Mouse (Mus musculus): ENCODE measurements at regions not wholly inside any gene's neighbourhood (a gene's known extent, or its start where the extent isn't known, plus 50 kb on each side); places are given as distances from the start of the nearest gene placed in this dataset.
"Not testable (repeated sequence)": the region's sequence is repeated elsewhere in the genome, so short reads cannot be mapped to it uniquely, and the experiment has no call there.

DNA sequence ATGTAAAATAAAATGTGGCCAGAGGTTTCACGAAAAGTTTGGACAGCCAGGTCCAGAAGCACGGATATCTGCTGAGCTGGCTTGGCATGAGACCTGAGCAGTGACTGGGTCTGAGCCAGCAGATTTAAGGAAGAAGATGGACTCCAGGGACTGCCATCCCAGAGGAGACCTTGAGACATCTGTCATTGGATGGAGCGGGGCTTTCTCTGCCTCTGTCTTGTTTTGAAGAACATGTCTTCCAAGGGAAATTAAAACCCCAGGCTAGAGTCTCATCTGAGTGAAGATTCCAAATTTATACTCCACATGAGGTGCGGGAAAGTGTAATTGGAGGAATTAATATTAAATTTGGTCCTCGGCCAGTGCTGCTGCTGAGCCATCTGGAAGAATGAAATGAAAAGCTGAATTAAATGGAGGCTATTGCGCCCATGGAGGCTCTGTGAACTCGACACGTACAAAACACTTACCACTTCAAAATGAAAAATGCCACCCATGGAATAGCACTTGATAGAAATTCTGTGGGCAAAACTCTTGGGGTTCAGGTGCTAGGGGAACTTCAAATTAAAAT lies 129.8 kb upstream of the Adcy2 start:
- DNase-seq (ENCODE audit: low read depth), result no peak

GRCm38 (mm10) chr13:69127522-69127921 lies 128.2 kb upstream of the Adcy2 start:
- DNase-seq (ENCODE audit: low read depth), result no peak

DNA sequence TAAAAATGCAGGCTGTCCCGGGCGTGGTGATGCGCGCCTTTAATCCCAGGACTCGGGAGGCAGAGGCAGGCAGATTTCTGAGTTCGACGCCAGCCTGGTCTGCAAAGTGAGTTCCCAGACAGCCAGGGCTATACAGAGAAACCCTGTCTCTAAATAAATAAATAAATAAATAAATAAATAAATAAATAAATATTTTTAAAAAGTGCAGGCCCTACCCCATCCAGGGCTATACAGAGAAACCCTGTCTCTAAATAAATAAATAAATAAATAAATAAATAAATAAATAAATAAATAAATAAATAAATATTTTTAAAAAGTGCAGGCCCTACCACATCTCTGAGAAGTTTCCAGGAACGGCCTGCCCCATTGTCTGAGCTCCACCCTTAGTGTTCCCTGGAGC lies 119.4 kb upstream of the Adcy2 start:
- DNase-seq (ENCODE audit: low read depth), result not testable (repeated sequence)

DNA sequence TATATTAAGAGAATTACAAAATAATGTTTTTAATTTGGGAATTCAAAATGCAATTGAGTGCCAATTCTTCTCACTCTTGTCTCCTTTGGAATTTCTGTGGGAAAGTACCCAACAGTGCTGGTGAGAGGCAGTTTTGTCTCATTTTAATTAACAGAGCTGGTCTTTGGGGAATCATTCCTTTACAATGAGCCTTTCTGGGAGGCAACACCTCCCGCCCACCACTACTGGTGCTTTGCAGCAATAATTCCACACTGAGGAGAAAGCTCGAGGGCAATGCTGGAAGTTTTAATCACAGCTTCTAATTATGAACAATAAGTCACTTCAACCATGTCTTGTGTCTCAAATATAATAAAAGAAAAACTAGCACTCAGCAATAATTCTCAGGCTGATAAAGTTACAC lies 109.8 kb upstream of the Adcy2 start:
- DNase-seq (ENCODE audit: low read depth), result no peak

DNA sequence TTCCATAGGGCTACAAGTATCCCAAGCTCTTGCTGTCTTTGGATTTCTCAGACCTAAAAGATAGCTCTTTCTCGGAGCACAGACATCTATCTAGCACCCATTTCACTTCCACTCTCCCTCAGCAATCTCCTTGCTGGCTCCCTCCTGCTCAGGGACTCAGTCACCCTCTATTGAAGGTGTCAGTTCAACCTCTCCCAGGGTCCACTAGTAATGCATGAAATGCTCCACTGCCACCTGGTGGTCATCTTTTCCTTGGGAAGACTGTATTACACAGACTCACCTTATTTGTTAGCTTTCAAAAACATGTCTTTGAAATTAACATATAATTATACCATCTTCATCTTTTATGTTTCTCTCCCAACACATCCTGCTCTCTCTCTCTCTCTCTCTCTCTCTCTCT lies 87.3 kb upstream of the Adcy2 start:
- peak; percentile 1 for DNase-seq (ENCODE audit: low read depth)

- no peak for DNase-seq (ENCODE audit: low read depth)
Measured at GRCm38 (mm10) chr13:69070336-69070735, 71.0 kb upstream of the Adcy2 start.

DNA sequence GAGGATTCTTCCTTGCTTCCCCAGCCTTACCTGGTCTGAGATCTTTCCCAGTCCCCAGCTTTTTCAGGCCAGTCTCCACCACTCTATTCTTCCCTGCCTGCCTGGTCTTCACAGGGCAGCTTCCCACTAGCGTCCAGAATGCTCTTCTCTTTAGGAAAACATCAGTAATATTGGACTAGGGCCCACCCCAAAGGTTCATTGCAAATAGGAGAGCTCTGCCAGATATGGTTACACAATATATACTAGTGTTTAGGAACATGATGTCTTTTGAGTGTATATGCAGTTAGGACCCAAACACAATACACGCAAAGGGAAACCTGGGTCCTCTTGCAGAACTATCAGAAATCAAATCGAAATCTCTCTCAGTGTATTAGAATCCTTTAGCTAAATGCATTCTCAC lies 70.5 kb upstream of the Adcy2 start:
- DNase-seq (ENCODE audit: low read depth), result no peak

DNA sequence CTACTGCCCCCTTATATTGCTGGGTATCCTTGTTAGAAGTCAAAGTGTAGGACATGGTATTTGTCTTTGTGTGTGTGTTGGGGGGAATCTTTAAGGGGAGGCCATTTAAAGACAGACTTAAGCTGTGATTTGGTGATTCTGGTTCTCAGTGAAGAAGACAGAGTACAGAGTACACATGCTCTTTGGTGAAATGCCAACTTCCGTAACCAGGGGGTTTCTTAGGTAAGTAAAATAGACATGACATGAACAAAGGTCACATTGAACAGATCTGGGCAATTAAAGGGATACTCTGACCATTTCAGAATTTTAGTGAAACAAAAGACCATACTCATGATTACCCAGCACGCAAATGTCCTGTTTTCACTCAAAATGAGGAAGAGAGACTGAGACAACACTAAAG lies 67.3 kb upstream of the Adcy2 start:
- no peak for DNase-seq (ENCODE audit: low read depth)

- DNase-seq (ENCODE audit: low read depth), result no peak
Measured at GRCm38 (mm10) chr13:69065285-69065684, 65.9 kb upstream of the Adcy2 start.

DNA sequence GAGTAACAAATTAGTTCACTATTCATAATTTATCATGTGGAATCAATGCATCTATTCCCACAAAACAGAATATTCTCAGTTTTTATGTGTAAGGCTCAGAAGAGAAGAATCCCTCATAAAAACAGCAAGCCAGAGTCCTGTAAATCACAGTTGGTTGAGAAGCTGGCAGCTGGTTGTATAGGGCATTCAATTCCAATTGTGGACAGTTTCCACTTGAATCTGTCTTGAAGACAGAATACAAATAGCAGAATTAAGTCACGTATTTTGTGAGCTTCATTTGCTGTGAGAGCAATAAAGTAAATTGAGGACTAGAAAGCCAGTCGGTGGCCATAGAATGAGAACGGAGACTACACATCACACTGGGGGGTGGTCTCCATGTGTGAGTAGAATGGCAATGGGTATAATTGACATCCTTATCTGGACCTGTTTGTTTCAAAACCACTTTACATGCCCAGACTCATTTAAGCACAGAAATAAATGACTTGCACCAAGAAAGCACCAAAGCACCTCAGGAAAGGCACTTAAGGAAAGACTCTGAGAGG lies 63.4 kb upstream of the Adcy2 start:
- no peak for DNase-seq (ENCODE audit: low read depth)

DNA sequence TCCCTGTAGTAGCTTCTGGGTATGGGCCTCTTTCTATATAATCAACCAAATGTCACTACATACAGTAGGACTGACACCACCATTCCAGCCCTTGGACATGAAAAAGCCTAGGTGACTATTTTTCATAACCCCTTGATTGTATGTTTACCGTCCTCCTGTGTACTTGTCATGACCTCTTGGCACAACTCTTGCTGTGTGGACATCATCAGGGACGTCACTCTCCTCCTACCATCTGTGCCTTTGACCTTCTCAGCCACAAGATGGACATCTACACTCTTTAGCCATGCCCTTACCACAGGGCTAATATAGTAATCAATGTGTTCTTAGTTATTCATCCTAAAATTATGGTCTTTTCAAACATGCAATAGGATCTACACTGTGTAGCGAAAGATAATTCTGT lies 62.1 kb upstream of the Adcy2 start:
- DNase-seq (ENCODE audit: low read depth), result no peak
